Mouse (Mus musculus) mesoderm, embryonic 11.5 days (tissue): ENCODE data around the gene Zbp1.

Experiments
- DNase-seq: peaks from one replicate; pipeline ENCODE4 v3.0.0-alpha.2; 2012; ENCODE audit warnings: low read depth, low spot score

Gene Zbp1

DNA sequence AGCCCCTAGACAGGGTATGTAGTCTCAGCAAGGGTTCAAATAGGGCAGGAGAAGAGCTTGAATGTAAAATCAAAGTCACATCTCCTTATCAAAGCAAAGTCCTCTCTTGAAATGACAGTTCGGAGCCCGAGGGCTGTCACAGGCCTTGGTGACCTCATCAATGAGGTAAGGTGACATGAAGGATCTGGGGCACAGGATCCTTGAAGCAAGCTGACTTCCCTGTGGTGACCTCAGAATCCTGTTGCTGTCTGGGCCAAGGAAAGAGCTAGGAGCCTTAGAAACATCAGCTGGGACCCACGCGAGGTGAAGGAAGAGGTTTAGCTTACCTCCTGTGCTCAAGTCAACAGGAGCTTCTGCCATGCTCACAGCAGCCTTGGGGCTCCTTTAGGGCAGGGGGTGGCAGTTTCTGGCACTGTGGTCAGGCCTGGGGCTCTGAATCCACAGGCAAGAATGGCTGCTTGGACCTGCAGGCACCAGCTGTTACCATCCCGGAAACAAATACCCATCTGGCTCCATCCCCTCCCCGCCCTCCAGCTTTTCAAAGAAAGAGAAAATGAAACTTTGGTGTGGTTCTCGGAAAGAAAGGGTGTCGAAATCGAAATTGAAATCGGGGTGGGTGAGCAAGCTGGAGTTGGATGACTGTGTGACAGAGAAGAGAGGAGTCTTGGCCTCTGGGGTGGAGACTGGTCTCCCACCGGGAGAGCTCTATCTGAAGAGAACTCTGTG, at the start of gene Zbp1:
TSS of gene Zbp1 (minus strand) at position 508 of the 726 bp plus-strand sequence.
- DNase-seq = no peak

DNA sequence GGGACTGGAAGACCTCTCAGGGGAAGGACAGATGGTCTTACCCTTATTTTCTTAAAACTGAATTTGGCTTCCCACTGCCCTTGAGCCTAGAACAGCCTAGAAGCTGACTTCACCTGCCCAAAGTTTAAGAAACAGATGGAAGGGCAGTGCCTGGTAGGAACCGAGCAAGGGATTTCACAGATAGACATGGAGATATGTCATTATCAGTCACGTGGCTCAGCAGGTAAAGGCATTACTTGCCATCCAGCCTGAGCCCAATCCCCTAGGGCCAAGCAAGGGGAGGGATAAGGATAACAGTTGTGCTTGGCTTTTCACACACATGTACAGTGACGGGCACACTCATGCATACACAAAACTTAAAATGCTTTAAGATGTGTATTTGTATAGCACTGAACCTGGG, 48.8 kb upstream of the Zbp1 start:
- DNase-seq = no peak

DNA sequence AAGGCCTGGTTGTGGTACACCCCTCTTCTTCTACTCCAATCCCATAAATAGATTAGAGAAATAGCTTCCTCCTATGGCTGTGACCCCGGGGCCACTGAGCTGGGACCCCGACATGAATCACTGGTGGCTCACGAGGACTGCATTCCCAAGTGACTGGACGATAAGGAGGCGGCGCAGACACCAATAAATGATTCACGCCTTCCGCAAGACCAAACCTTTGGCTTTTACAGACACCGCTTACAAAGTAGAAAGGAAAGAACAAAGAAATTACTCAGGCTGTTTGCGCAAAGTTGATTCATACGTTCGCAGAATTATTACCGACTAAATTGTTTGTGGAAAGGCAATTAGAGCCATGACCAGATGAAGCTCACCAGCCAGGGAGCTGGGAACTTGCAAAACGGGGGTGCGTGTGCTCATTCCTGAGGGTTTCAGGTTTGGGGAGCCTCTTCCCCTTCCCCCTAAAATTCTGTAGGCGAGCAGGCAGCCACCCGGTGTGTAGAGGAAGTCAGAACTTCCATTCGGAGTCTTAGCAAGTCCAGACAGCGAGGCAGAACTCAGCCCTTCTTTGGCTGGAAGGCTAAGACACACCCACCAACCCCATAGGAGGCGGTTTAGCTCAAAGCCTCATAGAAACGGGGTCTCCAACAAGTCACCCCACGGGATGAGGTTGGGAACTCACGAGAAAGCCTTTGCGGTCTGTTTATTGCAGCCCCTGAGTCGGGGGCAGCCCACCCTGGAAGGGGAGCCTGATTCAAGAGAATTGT, 47.8 kb upstream of the Zbp1 start:
- DNase-seq = no peak

DNA sequence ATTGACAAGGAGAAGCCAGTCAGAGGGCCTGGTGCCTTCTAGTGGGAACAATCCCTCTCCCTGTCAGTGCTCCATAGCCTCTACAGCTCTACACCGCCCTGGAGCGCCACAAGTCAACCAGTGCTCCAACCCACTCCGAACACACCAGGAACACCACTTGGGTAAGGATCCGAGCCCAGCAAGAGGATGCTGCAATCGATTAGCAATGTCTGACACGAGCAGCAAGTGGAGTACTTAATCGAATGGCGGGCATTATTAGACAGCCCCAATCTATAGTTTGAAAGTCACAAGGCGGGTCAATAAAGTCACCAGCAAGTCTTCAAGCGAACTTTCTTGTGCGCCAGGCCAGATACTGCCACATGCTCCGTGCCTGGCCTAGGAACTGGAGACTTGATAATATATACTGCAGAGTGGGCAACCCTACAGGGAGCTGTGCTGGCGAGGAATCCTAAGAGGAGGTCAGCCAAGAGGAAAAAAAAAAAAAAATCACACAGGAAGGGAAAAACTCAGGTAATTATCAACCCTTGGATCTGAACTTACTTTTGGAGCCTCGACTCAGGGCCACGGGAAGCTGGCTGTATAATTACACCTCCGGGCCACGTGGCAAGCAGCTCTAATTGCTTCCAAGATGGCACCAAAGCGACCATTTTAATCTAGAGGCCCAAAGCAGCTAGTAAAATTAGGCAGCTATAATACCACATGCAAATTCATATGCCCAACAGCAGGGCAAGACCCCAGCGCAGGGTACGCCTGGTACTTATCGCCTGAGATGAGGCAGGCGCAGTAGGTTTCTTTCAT, 46.9 kb upstream of the Zbp1 start:
- no peak for DNase-seq

DNA sequence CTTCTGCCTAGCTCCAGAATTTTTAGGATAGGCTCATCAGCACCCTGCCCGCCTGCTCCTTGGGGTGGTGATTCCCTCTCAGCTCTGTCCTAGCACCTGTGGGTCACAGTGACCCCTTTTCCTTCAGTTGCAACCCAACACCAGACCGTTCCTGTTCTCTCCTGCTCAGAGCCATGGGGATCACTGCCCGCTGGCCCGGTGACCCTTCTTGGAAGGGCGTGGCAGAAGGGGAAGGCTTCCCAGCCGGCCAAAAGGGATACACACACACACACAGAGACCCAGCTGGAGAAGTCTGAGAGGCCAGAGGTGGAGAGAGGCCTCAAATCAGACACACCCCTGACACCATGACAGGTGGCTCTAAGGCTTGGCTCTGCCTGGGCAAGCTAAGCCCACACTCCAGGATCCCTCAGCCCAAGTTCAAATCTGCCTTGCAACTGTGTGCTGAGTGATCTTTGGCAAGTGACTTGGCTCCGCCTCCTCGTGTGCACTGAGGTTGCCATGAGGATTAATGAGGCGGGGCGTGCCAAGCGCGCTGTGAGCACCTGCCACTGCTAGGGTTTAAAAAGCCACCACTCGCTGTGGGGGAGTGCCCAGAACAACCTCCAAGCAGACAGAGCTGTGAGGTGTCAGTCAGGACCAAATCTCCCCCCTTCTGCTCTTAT, 45.9 kb upstream of the Zbp1 start:
- peak; percentile 65 for DNase-seq

DNA sequence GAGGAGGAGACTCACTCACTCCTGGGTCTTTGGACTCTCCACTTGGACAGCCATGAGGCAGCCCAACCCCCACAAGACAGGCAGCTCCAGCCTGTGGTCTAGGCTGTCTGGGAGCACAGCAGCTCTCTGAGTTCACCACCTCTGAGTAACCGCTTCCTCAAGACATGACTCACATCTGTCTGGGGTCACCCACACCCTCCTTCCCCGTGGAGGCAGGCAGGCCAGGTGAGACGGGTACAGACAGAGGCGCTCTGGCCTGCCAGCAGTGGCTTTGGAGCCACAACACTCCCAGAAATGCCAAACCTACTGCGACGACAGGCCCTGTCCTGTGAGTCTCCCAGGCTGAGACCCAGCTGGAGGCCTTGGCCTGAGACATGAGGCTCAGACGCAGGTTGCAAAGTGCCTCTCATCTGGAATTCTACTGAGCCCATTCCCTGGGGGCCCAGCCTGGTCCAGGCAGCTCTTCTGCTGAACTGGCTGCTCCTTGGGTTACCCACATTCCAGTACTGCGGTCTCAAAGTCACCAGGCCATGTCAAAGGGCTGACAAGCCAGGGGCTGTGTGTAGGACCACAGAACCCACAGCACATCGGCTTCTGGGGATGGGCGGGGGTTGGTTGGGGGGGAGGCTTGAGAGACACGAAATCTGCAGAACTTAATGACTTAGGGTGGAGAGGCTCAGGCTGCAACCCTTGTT, 45.1 kb upstream of the Zbp1 start:
- peak; percentile 54 for DNase-seq

DNA sequence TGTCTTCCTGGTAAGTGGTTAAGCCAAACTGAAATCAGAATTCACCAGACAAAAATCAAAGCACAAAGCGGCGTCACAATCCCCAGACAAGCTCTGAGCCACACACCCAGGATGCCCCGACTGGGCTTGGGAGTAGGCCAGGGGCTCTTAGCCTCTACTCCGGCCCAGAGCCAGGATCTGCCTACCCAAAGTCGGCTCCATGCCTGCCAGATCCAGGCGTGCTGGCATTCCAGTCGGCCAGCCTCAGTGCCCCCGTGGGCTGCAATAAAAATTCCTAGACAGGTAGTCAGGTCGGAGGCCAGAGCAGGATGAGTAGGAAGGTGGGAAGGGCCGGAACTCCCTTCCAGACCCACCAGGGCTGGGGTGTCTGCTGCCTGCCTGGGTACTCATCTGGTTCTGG, 42.8 kb upstream of the Zbp1 start:
- no peak for DNase-seq

DNA sequence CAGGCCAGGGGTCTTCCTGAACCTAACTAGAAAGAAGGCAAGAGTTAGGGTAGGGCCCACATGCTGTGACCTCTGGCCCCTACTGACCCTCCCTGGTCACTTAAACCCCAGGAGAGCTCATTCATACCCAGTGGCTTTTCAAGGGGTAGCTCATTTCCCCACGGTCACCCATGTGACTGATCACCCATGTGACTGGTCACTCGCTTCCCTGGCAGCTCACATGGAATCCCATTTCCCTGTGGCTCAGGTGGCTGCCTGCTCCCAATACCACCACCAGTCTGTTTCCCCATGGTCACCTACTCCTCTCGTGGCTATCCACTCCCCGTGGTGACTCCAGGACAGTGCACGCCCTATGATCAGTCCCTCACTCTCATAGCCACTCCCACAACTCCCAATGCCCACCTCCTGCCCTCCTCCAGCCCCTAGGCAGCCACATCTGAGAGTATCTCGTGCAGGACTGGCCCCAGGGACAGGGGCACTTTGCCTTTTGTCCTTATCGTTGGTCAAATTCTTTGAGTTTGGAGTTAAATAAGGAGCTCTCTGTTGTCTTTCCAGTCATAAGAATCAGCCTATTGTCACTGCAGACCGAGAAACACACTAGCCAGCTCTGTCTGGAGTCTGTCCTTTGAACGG, 39.9 kb upstream of the Zbp1 start:
- no peak for DNase-seq

DNA sequence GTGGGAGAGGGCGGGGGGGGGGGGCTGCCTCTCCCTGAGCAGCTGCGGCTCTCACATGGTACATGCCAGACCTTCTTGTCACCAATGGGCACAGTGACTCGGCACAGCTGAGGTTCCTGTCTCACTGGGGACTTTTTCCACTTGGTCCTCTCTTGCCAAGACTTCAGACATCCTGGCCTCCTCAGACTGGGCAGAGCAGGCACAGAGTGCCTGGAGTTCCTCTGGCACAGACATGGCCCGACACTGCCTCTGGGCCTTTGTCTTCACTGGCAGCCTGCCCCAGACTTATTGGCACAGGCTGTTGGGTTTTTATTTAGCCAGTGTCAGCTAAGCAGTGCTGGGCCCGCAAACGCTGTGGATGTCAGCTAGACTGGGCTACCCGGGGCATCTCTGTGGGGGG, 38.9 kb upstream of the Zbp1 start:
- no peak for DNase-seq

DNA sequence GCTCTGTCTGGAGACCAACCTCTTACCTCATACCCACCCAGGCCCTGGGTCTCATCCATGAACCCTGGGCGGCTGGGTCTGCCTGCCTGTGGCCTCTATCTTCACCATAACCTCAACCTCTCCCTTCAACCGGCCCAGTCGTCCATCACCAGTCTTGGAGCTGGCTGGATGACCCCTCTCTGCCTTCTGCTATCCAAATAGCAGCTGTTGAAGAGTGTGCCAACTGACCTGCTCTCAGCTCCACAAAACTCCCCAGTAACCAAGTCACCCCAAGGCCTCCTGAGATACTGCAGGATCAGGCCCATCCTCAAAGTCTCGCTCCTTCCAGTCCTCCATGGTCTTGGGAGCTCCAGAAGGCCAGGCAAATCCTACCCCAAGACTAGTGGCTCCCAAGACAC, 37.8 kb upstream of the Zbp1 start:
- DNase-seq = no peak

DNA sequence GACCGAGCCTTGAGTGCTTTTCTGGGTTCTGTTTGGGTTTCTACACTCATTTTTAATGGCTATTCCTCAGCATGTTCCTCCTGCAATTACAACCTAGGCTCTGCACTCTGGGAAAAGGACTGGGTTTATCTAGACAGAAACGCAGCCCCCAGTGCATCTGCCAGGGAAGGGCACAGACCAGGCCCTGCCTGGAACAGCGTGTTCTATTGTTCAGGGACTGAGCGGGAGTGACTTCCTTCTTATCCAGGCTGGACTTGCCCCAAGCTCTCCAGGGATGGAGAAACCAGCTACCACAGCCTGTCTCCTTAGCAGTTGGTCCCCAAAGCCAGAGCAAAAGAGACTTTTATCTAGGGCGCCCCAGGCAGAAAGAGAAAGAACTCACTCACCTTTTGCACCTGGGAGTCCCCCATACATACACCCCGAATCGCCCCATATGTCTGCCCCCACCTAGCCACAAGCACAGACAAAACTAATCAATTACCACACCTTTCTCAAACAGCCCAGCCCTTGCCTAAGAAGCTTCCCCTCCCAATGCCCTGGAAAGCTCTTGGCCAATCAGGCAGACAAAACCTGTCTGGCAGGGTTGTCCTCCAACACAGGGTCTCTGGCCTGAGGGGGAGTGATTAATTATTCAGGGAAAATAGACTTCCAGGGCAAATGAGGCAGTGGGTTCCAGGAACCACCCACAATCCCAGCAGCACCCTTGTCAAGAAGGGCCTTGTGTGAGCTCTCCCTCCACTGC, 37.3 kb upstream of the Zbp1 start:
- DNase-seq = no peak

DNA sequence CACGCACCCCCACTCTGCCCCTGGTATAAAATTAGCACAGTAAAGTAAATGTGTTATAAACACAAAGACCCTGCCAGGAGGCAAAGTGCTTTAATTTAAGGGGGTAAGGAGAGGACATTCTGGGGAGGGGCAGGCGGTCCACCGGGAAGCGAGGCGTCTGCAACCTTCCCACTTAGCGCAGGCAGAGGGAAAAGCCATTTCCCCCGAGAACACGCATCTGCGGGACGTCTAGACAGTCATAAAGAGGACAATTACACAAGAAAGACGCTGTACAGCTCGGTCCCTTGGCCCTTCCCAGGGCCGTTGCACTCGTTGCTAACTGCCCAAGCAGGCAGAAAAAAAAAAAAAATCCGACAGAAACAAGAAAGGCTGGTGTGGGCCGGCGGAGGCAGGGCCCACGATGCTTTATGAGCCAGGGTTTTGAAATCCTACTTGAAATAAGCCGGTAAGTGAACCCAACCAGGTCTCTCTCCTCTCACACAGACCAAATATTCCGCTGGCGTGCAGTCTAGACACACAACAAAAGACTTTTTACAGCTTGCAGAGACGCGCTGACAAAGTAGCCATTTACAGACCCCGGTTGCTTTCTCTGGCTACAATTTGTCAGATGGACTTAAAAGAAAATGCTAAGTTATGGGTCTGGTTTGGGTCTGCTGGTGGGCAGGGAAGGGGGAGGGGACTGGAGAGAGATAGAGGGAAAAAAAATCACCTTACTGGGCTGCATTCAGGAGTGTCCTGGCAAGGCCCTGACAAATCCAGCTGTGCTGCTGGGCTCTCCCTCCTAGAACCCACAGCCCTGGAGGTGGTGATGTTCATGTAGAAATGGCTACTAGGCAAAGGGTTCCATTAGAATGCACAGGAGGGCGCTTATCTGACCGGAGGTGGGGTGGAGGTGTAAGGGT, 35.3 kb upstream of the Zbp1 start:
- peak; percentile 83 for DNase-seq

DNA sequence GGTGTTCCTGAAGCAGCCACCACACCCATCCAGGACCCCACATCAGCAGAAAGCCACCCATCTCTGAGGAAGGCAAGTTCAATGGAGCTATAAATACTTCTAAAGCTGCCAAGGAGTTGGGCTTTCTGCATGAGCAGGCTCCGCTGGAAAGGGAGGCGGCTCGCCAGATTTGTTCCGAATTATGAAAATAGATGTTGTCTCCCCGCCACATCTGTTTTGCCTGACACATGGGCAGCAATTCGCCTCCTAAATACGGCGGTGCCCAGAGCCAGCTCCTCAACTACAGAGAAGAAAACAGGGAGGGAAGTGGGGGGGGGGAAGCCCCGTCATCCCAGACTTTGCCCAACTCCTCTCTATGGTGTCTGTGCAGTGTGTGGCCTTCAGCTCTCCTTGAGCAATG, 33.0 kb upstream of the Zbp1 start:
- no peak for DNase-seq

DNA sequence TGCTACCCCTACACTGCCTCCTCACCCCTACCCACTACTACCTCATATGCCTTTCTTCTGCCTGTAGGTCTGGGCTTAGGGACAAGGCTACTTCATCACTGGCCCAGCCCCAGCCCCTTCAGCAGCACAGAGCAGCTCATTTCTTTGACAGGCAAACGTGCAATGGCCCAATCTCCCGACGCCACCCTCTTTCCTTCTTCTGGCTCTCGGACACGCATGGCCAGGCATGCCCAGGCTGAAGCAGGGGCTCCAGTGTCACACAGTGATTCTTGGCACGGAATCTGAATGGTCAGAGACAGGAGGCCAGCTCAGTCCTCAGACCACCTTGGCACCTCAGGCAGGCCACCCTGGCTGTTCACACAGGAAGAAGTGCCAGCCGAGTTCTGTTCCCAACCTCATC, 32.4 kb upstream of the Zbp1 start:
- DNase-seq = no peak

DNA sequence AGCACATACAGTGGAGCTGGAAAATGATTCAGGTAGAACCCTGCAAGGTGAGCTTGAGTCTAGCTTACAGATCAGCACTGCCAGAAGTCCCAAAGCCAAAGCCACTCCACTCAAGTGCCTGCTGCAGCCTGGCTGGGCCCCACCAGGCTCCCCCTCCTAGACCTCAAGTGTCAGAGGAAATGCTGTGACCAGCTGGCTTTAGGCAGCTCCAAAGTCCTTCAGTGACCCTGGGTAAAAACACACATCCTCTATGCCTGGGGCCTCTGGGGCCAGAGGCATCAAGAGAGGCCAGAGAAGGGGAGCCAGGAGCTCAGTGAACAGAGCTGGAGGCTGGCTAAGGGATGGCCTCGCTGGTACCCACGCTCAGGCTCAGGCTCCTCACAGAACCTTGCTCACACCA, 31.7 kb upstream of the Zbp1 start:
- DNase-seq = no peak

DNA sequence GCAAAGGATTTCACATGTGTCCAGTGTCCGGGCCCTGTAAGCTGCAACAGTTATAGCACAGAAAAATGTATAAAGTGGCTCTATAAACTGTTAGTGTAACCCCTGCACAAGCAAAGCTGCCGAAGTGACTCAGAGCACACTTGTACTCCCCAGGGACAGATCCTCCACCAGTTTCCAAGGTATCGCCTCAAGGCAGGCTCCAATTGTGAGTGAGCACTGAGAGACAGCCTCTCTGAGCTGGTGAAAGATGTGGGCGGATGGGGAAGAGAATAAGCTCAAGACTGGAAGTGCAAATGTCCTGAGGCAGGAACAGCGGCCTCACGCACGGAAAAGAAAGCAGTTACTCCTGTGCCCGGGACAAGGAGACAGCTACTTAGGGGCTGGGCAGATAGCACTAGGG, 31.2 kb upstream of the Zbp1 start:
- DNase-seq = no peak

DNA sequence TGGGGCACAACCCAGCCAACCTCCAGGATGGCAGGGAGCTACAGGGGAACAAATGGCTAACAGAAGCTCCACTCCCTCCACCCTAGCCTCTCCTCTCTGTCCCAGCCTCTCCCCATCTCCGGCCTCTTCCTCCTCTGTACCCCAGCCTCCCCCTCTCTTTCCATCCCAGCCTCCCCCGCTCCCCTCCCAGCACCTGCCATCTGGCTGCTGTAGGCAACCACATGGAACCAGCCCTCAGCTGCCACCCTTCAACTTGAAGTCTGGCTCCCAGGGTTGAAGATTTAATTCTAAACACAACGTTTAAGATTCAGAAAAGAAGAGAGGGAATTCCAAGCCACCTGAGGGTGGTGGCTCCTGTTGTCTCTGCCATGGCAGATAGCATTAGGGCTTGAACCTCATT, 30.7 kb upstream of the Zbp1 start:
- no peak for DNase-seq

DNA sequence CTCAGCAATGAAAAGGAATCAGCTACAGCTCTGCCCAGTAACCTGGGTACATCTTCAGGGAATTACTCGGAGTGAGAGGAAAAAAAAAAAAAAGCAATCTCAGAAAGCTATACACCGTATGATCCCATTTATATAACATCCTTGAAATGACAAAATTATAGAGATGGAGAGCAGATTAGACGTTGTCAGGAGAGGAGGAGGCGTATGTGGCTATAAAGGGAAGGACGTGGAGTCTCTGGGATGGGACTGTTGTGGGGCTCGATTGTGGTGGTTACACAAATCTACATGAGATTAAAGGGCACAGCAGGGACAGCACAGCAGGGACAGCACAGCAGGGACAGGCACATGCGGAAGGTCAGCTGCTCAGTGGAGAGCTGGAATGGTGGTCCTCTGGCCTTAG, 30.1 kb upstream of the Zbp1 start:
- DNase-seq = no peak

DNA sequence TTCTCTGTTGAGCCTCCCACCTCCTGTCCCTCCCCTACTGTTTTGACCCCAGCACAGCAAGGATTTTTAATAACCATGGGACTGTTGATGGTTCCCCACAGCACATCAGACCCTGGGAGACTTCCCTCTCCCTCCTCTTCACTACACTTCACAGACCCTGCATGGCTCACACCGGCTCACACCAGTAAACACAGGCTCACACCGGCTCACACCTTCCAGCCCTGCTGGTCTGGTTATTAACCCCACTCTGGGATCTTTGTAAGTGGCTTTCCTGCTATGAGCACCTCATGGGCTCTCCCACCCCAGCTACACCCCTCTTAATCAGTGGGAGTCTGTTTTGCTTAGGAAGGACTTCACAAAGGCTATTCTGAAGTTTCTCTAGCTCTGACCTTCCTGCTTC, 29.2 kb upstream of the Zbp1 start:
- no peak for DNase-seq
